Comparison of ENCODE assay signal across 12 mouse cellular contexts in genomic region chr5:120643365-120644085, GRCm38 (mm10). TPM values are rescaled to one million over a fixed set of nuclear protein-coding genes. Genes with fewer than 3 reads are reported as not detected.
DNase-seq lines count a peak whose midpoint lies in the region; ATAC-seq and TF ChIP-seq lines count a peak whose summit lies in the region.
"Had no signal": no experiment of that assay in that cellular context is flagged by ENCODE, and none has a peak within 500 bp of the region (broad histone marks: within the 10 kb centered on the region; RNA-seq: fewer than 3 reads in every experiment).

No protein-coding gene starts in this region.

- no peak overlapping the region for H3K4me3 ChIP-seq in hindbrain, embryonic 16.5 days (ENCODE audit: low read length)
- H3K4me3 ChIP-seq in hindbrain, embryonic 14.5 days (replicated peaks; ENCODE audit: low read length) = no peak overlapping the region
- no peak overlapping the region for H3K4me3 ChIP-seq in CH12.LX (replicated peaks in 1 of 3; ENCODE audit: low read depth in 2 of 3, low read length in 2 of 3, poor library complexity in 1 of 3)
- no peak overlapping the region for H3K4me3 ChIP-seq in intestine, embryonic 16.5 days (ENCODE audit: low read length)
- H3K4me3 ChIP-seq: forebrain, embryonic 10.5 days had no signal

- 0 out of 2 replicates have a peak, but pooled peaks have one; percentile 46 for TF ChIP-seq EP300 in CH12.LX (IDR thresholded peaks at IDR 0.05; ENCODE audit: low read length)

- no peaks in the 10 kb centered on the region for H3K36me3 ChIP-seq in hindbrain, embryonic 16.5 days (ENCODE audit: control insufficient read depth, insufficient read depth, low read length)
- H3K36me3 ChIP-seq in hindbrain, embryonic 14.5 days (replicated peaks; ENCODE audit: control insufficient read depth, insufficient read depth) = no peaks in the 10 kb centered on the region
- peaks cover 0 to 3% of the 10 kb centered on the region in 2 experiments for H3K36me3 ChIP-seq in CH12.LX (replicated peaks in 1 of 2; ENCODE audit: control insufficient read depth in 1 of 2, insufficient read depth in 1 of 2, low read length in 1 of 2)
- H3K36me3 ChIP-seq in intestine, embryonic 16.5 days (ENCODE audit: control insufficient read depth, insufficient read depth, low read length) = no peaks in the 10 kb centered on the region
- H3K36me3 ChIP-seq: forebrain, embryonic 10.5 days had no signal

- 63% methylated on average over 14 of the region's 14 CpGs for WGBS in hindbrain, embryonic 16.5 days
- 63% methylated on average over 14 of the region's 14 CpGs for WGBS in hindbrain, embryonic 14.5 days
- 66% methylated on average over 14 of the region's 14 CpGs for WGBS in intestine, embryonic 16.5 days

- no peak for DNase-seq in hindbrain, embryonic 14.5 days (ENCODE audit: low spot score)
- no peak for DNase-seq in CH12.LX (ENCODE audit: extremely low read depth)
- peak; percentile 80 for DNase-seq in brain, adult 2 months (ENCODE audit: low read depth, low spot score)
- peak; percentile 30 for DNase-seq in kidney, adult 9 months
- DNase-seq in right cerebral cortex, postnatal 36 days (ENCODE audit: low spot score in 2 of 2) = no peak
- no peak for DNase-seq in layer of hippocampus, adult 9-10 months (ENCODE audit: low spot score)

- TF ChIP-seq CTCF in CH12.LX (conservative IDR thresholded peaks at IDR 0.05 in 1 of 2, IDR thresholded peaks at IDR 0.05 in 1 of 2; ENCODE audit: low read depth in 2 of 2, low read length in 2 of 2) = no peak

- no peak for TF ChIP-seq RAD21 in CH12.LX (IDR thresholded peaks at IDR 0.05; ENCODE audit: low read depth, low read length)

- in situ Hi-C loops in CH12.LX (cut with MboI; ENCODE audit: low pct_ligation_motif_present, low pct_unique_long_range_greater_than_20kb, low sequenced_read_pairs) = no loop called here

- H3K9ac ChIP-seq in hindbrain, embryonic 16.5 days (ENCODE audit: low read depth, low read length) = no peak overlapping the region; the same call in 1 of the 2 replicates
- no peak overlapping the region for H3K9ac ChIP-seq in hindbrain, embryonic 14.5 days
- H3K9ac ChIP-seq in CH12.LX (ENCODE audit: insufficient read depth, low read depth) = no peak overlapping the region
- H3K9ac ChIP-seq in intestine, embryonic 16.5 days (ENCODE audit: low read depth, low read length) = no peak overlapping the region

- H3K27me3 ChIP-seq in hindbrain, embryonic 16.5 days (replicated peaks; ENCODE audit: control insufficient read depth, insufficient read depth, low read length) = peaks cover 6% of the 10 kb centered on the region
- H3K27me3 ChIP-seq in hindbrain, embryonic 14.5 days (ENCODE audit: control insufficient read depth, insufficient read depth, low read length) = peaks cover 21% of the 10 kb centered on the region
- H3K27me3 ChIP-seq in CH12.LX (replicated peaks) = no peaks in the 10 kb centered on the region
- peaks cover 7% of the 10 kb centered on the region for H3K27me3 ChIP-seq in intestine, embryonic 16.5 days (replicated peaks; ENCODE audit: control insufficient read depth, insufficient read depth, low read length)

- no peaks in the 10 kb centered on the region for H3K9me3 ChIP-seq in hindbrain, embryonic 16.5 days (ENCODE audit: control insufficient read depth, low read length)
- H3K9me3 ChIP-seq in hindbrain, embryonic 14.5 days (ENCODE audit: control insufficient read depth, low read length) = no peaks in the 10 kb centered on the region
- peaks cover 3% of the 10 kb centered on the region for H3K9me3 ChIP-seq in CH12.LX (replicated peaks; ENCODE audit: low read length)
- H3K9me3 ChIP-seq in intestine, embryonic 16.5 days (ENCODE audit: control insufficient read depth, low read length) = no peaks in the 10 kb centered on the region
- H3K9me3 ChIP-seq: forebrain, embryonic 10.5 days had no signal

- no peak overlapping the region for H3K27ac ChIP-seq in hindbrain, embryonic 16.5 days (ENCODE audit: low read depth, low read length)
- H3K27ac ChIP-seq in hindbrain, embryonic 14.5 days = no peak overlapping the region
- H3K27ac ChIP-seq in CH12.LX (ENCODE audit: insufficient read depth, low read depth) = no peak overlapping the region
- H3K27ac ChIP-seq in intestine, embryonic 16.5 days (ENCODE audit: low read length) = no peak overlapping the region
- H3K27ac ChIP-seq: forebrain, embryonic 10.5 days had no signal

- no peak overlapping the region for H3K4me2 ChIP-seq in hindbrain, embryonic 16.5 days (ENCODE audit: low read length)
- H3K4me2 ChIP-seq in hindbrain, embryonic 14.5 days (replicated peaks) = no peak overlapping the region
- H3K4me2 ChIP-seq in CH12.LX (ENCODE audit: insufficient read depth, low read depth, poor library complexity, severe bottlenecking) = no peak overlapping the region
- no peak overlapping the region for H3K4me2 ChIP-seq in intestine, embryonic 16.5 days (ENCODE audit: low read depth, low read length)

- no peaks in the 10 kb centered on the region for H3K79me2 ChIP-seq in CH12.LX (replicated peaks; ENCODE audit: control insufficient read depth, extremely low read depth, insufficient read depth, poor library complexity, severe bottlenecking)

- no peak for TF ChIP-seq POLR2A in CH12.LX (IDR thresholded peaks at IDR 0.05; ENCODE audit: low read depth, low read length)

- dilution Hi-C loops in CH12.LX (cut with MboI; ENCODE audit: extremely low pct_ligation_motif_present, extremely low pct_unique_long_range_greater_than_20kb, low sequenced_read_pairs) = no loop called here

- 0 out of 2 replicates have a peak, but pooled peaks have one; percentile 42 for ATAC-seq in hindbrain, embryonic 16.5 days
- ATAC-seq in hindbrain, embryonic 14.5 days (ENCODE audit: low FRiP score) = no peak
- no peak for ATAC-seq in intestine, embryonic 16.5 days

- peaks cover 4% of the 10 kb centered on the region for H3K4me1 ChIP-seq in hindbrain, embryonic 16.5 days (ENCODE audit: control insufficient read depth, insufficient read depth, low read depth, low read length)
- H3K4me1 ChIP-seq in hindbrain, embryonic 14.5 days (replicated peaks; ENCODE audit: control insufficient read depth, insufficient read depth, low read length) = no peaks in the 10 kb centered on the region
- peaks cover 22 to 31% of the 10 kb centered on the region in 2 experiments for H3K4me1 ChIP-seq in CH12.LX (ENCODE audit: control insufficient read depth in 1 of 2, insufficient read depth in 2 of 2)
- H3K4me1 ChIP-seq in intestine, embryonic 16.5 days (ENCODE audit: control insufficient read depth, insufficient read depth, low read length) = peaks cover 2% of the 10 kb centered on the region

TF ChIP-seq in CH12.LX, 34 proteins besides CTCF, POLR2A, EP300 and RAD21:
- TF ChIP-seq CHD2 (IDR thresholded peaks at IDR 0.05; ENCODE audit: low read length) (peak; percentile 64), PAX5 (IDR thresholded peaks at IDR 0.05; ENCODE audit: low read length) (no peak), USF2 (conservative IDR thresholded peaks at IDR 0.05; ENCODE audit: low read depth, low read length) (no peak), USF1 (IDR thresholded peaks at IDR 0.05; ENCODE audit: low read depth, low read length) (no peak), TCF12 (IDR thresholded peaks at IDR 0.05; ENCODE audit: low read depth, low read length) (0 out of 2 replicates have a peak, but pooled peaks have one; percentile 27), ETS1 (conservative IDR thresholded peaks at IDR 0.05; ENCODE audit: low read depth, low read length) (peak; percentile 20; the same call in 1 of the 2 replicates), MAZ (IDR thresholded peaks at IDR 0.05; ENCODE audit: low read depth, low read length) (peak; percentile 40; the same call in 1 of the 2 replicates)
TF ChIP-seq in CH12.LX: peak in this region for 4.

RNA-seq across cellular contexts. Expression of gene Rasal1, which starts 5.1 kb away (rescaled TPM):
- polyA plus RNA-seq in hindbrain, embryonic 16.5 days (2015; fragmentation: Nextera tagmentation; extraction: Ambion mirVana) = 0.61 and 1.9 TPM in 2 replicates
- polyA plus RNA-seq in hindbrain, embryonic 14.5 days (2014; fragmentation: Nextera tagmentation; extraction: Ambion mirVana) = 0.31 and 0.74 TPM in 2 replicates
- total RNA-seq in CH12.LX (2012; rRNA removed) (15.6 and 17.7 TPM in 2 replicates), CH12.LX (2014; rRNA removed) (11.7 TPM in 2 replicates)
- 19.6 and 21.4 TPM in 2 replicates for polyA plus RNA-seq in CH12.LX (2012; ENCODE audit: insufficient read length, low read depth)
- 1.8 and 1.9 TPM in 2 replicates for polyA plus RNA-seq in intestine, embryonic 16.5 days (2015; fragmentation: Nextera tagmentation; extraction: Ambion mirVana)

RNA-seq across cellular contexts. Expression of gene Cfap73, which starts 9.5 kb away (rescaled TPM):
- polyA plus RNA-seq in hindbrain, embryonic 16.5 days (2015; fragmentation: Nextera tagmentation; extraction: Ambion mirVana) = 0.51 and 0.92 TPM in 2 replicates
- polyA plus RNA-seq in hindbrain, embryonic 14.5 days (2014; fragmentation: Nextera tagmentation; extraction: Ambion mirVana) = 0.53 and 1.1 TPM in 2 replicates
- total RNA-seq in CH12.LX (2012; rRNA removed) (not detected in 2 replicates), CH12.LX (2014; rRNA removed) (not detected in 2 replicates)
- 0.26 TPM in 1 of 2 replicates, not detected in the other for polyA plus RNA-seq in CH12.LX (2012; ENCODE audit: insufficient read length, low read depth)
- 0.24 TPM in 1 of 2 replicates, not detected in the other for polyA plus RNA-seq in intestine, embryonic 16.5 days (2015; fragmentation: Nextera tagmentation; extraction: Ambion mirVana)
- total RNA-seq: neutrophil, adult 5-6 weeks had no signal
- polyA plus RNA-seq: forebrain, embryonic 10.5 days; limb, embryonic 11.5 days; stomach, embryonic 14.5 days had no signal

RNA-seq across cellular contexts. Expression of gene Ddx54, which starts 31.0 kb away (rescaled TPM):
- polyA plus RNA-seq in hindbrain, embryonic 16.5 days (2015; fragmentation: Nextera tagmentation; extraction: Ambion mirVana) = 38.4 and 42.0 TPM in 2 replicates
- 27.8 and 29.8 TPM in 2 replicates for polyA plus RNA-seq in hindbrain, embryonic 14.5 days (2014; fragmentation: Nextera tagmentation; extraction: Ambion mirVana)
- total RNA-seq in CH12.LX (2012; rRNA removed) (83.6 and 93.6 TPM in 2 replicates), CH12.LX (2014; rRNA removed) (56.6 and 63.7 TPM in 2 replicates)
- 91.8 and 96.8 TPM in 2 replicates for polyA plus RNA-seq in CH12.LX (2012; ENCODE audit: insufficient read length, low read depth)
- polyA plus RNA-seq in intestine, embryonic 16.5 days (2015; fragmentation: Nextera tagmentation; extraction: Ambion mirVana) = 50.8 and 51.4 TPM in 2 replicates

RNA-seq across cellular contexts. Expression of gene Rita1, which starts 31.1 kb away (rescaled TPM):
- polyA plus RNA-seq in hindbrain, embryonic 16.5 days (2015; fragmentation: Nextera tagmentation; extraction: Ambion mirVana) = 29.3 and 33.7 TPM in 2 replicates
- polyA plus RNA-seq in hindbrain, embryonic 14.5 days (2014; fragmentation: Nextera tagmentation; extraction: Ambion mirVana) = 20.1 and 20.6 TPM in 2 replicates
- total RNA-seq in CH12.LX (2012; rRNA removed) (6.3 and 7.3 TPM in 2 replicates), CH12.LX (2014; rRNA removed) (6.2 and 7.3 TPM in 2 replicates)
- 10.2 and 10.8 TPM in 2 replicates for polyA plus RNA-seq in CH12.LX (2012; ENCODE audit: insufficient read length, low read depth)
- 12.7 and 12.8 TPM in 2 replicates for polyA plus RNA-seq in intestine, embryonic 16.5 days (2015; fragmentation: Nextera tagmentation; extraction: Ambion mirVana)

RNA-seq across cellular contexts. Expression of gene Iqcd, which starts 54.7 kb away (rescaled TPM):
- 2.0 and 2.4 TPM in 2 replicates for polyA plus RNA-seq in hindbrain, embryonic 16.5 days (2015; fragmentation: Nextera tagmentation; extraction: Ambion mirVana)
- 1.5 and 1.9 TPM in 2 replicates for polyA plus RNA-seq in hindbrain, embryonic 14.5 days (2014; fragmentation: Nextera tagmentation; extraction: Ambion mirVana)
- total RNA-seq in CH12.LX (2012; rRNA removed) = 0.25 and 0.59 TPM in 2 replicates
- total RNA-seq in CH12.LX (2014; rRNA removed) = not detected in 2 replicates
- 0.35 and 0.77 TPM in 2 replicates for polyA plus RNA-seq in CH12.LX (2012; ENCODE audit: insufficient read length, low read depth)
- 0.17 and 0.27 TPM in 2 replicates for polyA plus RNA-seq in intestine, embryonic 16.5 days (2015; fragmentation: Nextera tagmentation; extraction: Ambion mirVana)

Comparison
In these comparisons a context has a peak if more than half of its experiments do, and no peak if none do; other contexts are left out.
1. DNase-seq: peak in brain, adult 2 months (single experiment) and kidney, adult 9 months (single experiment); none in hindbrain, embryonic 14.5 days (single experiment), CH12.LX (single experiment), right cerebral cortex, postnatal 36 days (0 of 2) and layer of hippocampus, adult 9-10 months (single experiment).